Mouse (Mus musculus) erythroblast, embryonic 14.5 days (primary cell): ENCODE data around the gene Enpp1. TPM values are rescaled to one million over a fixed set of nuclear protein-coding genes. Genes with fewer than 3 reads are reported as not detected.

ENCODE experiments used
- H3K27me3 ChIP-seq: 2 replicates; pipeline ENCODE4 v1.6.1; 2012; ENCODE audit warnings: inconsistent platforms; ENCODE audit not compliant: control insufficient read depth
- H3K36me3 ChIP-seq: 2 replicates; pipeline ENCODE4 v1.6.1; 2012; ENCODE audit warnings: mild to moderate bottlenecking, inconsistent platforms; ENCODE audit not compliant: control insufficient read depth
- H3K4me1 ChIP-seq: 2 replicates; pipeline ENCODE4 v1.6.1; 2012; ENCODE audit warnings: inconsistent platforms; ENCODE audit not compliant: control insufficient read depth
- H3K4me3 ChIP-seq: replicated peaks from 2 replicates; pipeline ENCODE3; 2012; ENCODE audit warnings: moderate library complexity, mild to moderate bottlenecking, inconsistent platforms
- H3K9me3 ChIP-seq: 2 replicates; pipeline ENCODE4 v1.6.1; 2012; ENCODE audit warnings: low read length, inconsistent platforms, mixed read lengths; ENCODE audit not compliant: control insufficient read depth
- GATA1 ChIP-seq: IDR thresholded peaks from 2 replicates; pipeline ENCODE4 v1.6.1; 2012; ENCODE audit warnings: low read length, inconsistent platforms, mixed read lengths
- TAL1 ChIP-seq: IDR thresholded peaks from 3 replicates; pipeline ENCODE4 v1.6.1; 2012; ENCODE audit warnings: low read length, inconsistent platforms, mixed read lengths
- polyA plus RNA-seq: library from polyadenylated mRNA; stranded (reverse); fragments of >175 nt; gene quantifications from 2 replicates; pipeline ENCODE4 v1.2.3, GENCODE M21; 2012

The Enpp1 gene
- polyA plus RNA-seq, 1 experiment, result not detected

DNA sequence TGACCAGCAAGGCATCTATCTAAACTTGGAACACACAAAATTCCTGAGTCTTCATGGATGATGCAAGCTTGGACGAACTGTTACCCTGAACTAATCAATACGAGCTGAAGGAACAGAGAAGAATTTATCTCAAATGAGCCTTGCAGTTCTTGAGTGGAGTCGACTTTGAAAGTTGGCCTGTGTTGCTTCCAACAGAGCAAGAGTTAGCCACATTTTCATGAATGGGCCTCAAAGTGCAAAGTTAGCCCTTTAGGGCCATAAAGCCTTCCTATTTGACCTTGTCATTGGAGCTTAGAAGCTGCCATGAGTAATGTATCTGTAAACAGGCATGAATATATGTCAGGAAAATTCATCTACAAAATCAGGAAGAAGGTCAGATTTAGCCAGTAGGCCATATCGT lies 97.2 kb downstream of the Enpp1 start:
- no peak for TF ChIP-seq TAL1
- TF ChIP-seq GATA1, result no peak
- Histone ChIP-seq H3K9me3 (no peaks in the 10 kb centered on the region), H3K4me3 (no peak overlapping the region), H3K36me3 (no peaks in the 10 kb centered on the region), H3K27me3 (no peaks in the 10 kb centered on the region), H3K4me1 (no peaks in the 10 kb centered on the region)

DNA sequence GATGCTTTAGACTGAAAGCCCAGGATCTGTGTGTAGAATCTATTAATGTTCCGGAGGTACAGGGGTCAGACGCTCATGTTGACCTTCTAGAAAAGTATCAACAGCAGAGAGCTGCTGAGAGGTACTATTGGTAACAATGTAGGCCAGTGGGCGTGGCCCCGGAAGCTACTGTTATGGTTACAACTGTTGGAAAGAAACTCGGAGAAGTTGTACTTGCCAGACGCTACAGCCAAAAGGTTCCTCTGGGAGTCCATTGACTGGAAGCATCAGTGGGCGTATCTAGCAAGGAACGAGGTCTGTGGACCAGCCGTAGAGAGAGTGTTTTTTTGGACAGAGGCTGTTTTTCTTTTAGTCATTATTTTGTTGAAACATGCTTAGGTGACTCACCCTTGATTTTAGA lies 102.2 kb downstream of the Enpp1 start:
- H3K4me1 ChIP-seq, result no peaks in the 10 kb centered on the region
- H3K36me3 ChIP-seq, result no peaks in the 10 kb centered on the region
- TF ChIP-seq GATA1 (no peak), TAL1 (no peak)
- no peaks in the 10 kb centered on the region for H3K9me3 ChIP-seq
- H3K27me3 ChIP-seq, result no peaks in the 10 kb centered on the region
- no peak overlapping the region for H3K4me3 ChIP-seq

DNA sequence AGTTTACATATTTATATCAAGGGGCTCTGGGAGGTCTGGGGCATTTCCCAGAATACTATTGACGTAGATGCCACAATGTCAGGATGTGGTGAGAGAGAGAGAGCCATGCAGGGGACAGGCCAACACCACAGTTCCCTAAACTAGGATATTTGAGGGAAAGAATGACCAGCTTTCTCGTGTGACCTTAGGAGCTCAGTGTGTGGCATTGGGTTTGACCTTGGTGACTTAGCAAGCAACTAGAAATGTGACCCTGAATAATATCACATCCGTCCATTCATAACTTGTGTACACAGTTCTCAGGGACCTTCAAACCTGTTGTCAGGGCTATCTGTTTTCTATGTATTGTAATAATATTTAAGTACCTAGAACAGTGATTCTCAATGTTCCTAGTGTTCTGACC lies 102.8 kb downstream of the Enpp1 start:
- H3K9me3 ChIP-seq, result no peaks in the 10 kb centered on the region
- H3K4me3 ChIP-seq, result no peak overlapping the region
- H3K27me3 ChIP-seq, result no peaks in the 10 kb centered on the region
- TF ChIP-seq TAL1, result no peak
- TF ChIP-seq GATA1, result no peak
- no peaks in the 10 kb centered on the region for H3K36me3 ChIP-seq
- no peaks in the 10 kb centered on the region for H3K4me1 ChIP-seq

- Histone ChIP-seq H3K9me3 (no peaks in the 10 kb centered on the region), H3K4me3 (no peak overlapping the region), H3K4me1 (no peaks in the 10 kb centered on the region), H3K36me3 (no peaks in the 10 kb centered on the region), H3K27me3 (no peaks in the 10 kb centered on the region)
- TF ChIP-seq TAL1, result no peak
- TF ChIP-seq GATA1, result no peak
Observed at GRCm38 (mm10) chr10:24603727-24604126, 108.2 kb downstream of the Enpp1 start.

- Histone ChIP-seq H3K4me1 (no peaks in the 10 kb centered on the region), H3K4me3 (no peak overlapping the region), H3K27me3 (no peaks in the 10 kb centered on the region), H3K36me3 (no peaks in the 10 kb centered on the region), H3K9me3 (no peaks in the 10 kb centered on the region)
- TF ChIP-seq TAL1, result no peak
- TF ChIP-seq GATA1, result no peak
Observed at GRCm38 (mm10) chr10:24603035-24603434, 108.9 kb downstream of the Enpp1 start.

DNA sequence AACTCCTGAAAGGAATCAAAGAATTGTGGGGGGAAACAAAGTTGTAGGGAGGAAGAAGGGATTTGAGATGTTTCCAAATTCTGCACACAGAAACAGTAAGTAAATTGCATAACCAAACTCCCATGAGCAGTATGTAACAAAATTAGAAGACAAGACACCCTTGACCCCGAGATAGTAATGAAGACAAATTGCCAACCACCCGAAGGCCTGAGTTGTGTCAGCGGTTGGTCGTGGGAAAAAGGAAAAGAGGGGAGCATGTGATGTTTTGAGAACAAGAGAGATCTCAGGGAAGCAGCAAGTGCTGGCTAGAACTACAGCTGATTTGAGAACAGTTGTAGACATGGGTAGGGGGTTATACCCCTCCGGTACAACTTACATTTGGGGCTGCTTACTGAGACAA lies 112.2 kb downstream of the Enpp1 start:
- no peak for TF ChIP-seq TAL1
- TF ChIP-seq GATA1, result no peak
- no peak overlapping the region for H3K4me3 ChIP-seq
- H3K4me1 ChIP-seq, result 0 out of 2 replicates have a peak, but pooled peaks cover 1% of the 10 kb centered on the region
- no peaks in the 10 kb centered on the region for H3K36me3 ChIP-seq
- H3K27me3 ChIP-seq, result peaks cover 21% of the 10 kb centered on the region
- H3K9me3 ChIP-seq, result no peaks in the 10 kb centered on the region; the same call in 1 of the 2 replicates

DNA sequence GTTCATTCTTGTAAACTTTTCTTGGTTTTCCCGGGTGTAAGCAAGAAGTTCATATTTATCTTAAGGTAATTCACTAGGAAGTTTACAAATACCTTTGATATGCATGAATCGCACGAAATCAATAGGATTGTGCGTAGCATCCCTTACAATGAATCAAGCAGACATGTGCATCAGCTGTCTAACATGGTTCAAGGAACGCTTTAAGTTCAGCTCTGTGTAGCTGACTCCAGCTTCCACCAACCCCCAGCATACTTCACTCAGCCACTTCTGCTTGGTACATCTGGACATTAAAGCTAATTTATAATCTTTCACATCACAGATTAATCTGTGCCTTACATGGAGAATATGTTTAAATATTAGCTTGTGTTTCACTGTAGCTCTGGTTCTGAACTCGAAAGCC lies 113.3 kb downstream of the Enpp1 start:
- no peaks in the 10 kb centered on the region for H3K36me3 ChIP-seq
- H3K4me3 ChIP-seq, result no peak overlapping the region

GRCm38 (mm10) chr10:24597789-24598188 lies 114.2 kb downstream of the Enpp1 start:
- Histone ChIP-seq H3K4me3 (no peak overlapping the region), H3K27me3 (peaks cover 35% of the 10 kb centered on the region), H3K4me1 (0 out of 2 replicates have a peak, but pooled peaks cover 1% of the 10 kb centered on the region), H3K36me3 (no peaks in the 10 kb centered on the region), H3K9me3 (no peaks in the 10 kb centered on the region; the same call in 1 of the 2 replicates)
- TF ChIP-seq TAL1 (no peak), GATA1 (no peak)

More for the DNA sequence above, 113.3 kb downstream of the Enpp1 start:
- no peak for TF ChIP-seq TAL1
- Histone ChIP-seq H3K27me3 (peaks cover 30% of the 10 kb centered on the region), H3K9me3 (no peaks in the 10 kb centered on the region; the same call in 1 of the 2 replicates), H3K4me1 (0 out of 2 replicates have a peak, but pooled peaks cover 1% of the 10 kb centered on the region)

GRCm38 (mm10) chr10:24596869-24597339 lies 115.1 kb downstream of the Enpp1 start:
- H3K4me3 ChIP-seq, result no peak overlapping the region
- H3K27me3 ChIP-seq, result peaks cover 37% of the 10 kb centered on the region
- TF ChIP-seq TAL1 (no peak), GATA1 (no peak)
- no peaks in the 10 kb centered on the region; the same call in 1 of the 2 replicates for H3K9me3 ChIP-seq
- H3K36me3 ChIP-seq, result no peaks in the 10 kb centered on the region
- 0 out of 2 replicates have a peak, but pooled peaks cover 1% of the 10 kb centered on the region for H3K4me1 ChIP-seq
